Mouse (Mus musculus) forebrain, embryonic 11.5 days (tissue): ENCODE measurements around the gene Atxn7. TPM values are rescaled to one million over a fixed set of nuclear protein-coding genes. Genes with fewer than 3 reads are reported as not detected.
A peak's percentile ranks its signal among the peaks of the same experiment; 100 is the strongest.

Source experiments
- ATAC-seq: fragments of 200-750 bp; cut with Nextera tagmentation; replicated peaks from 2 replicates; pipeline ENCODE4 v1.8.0; 2017; ENCODE audit warnings: moderate TSS enrichment; ENCODE audit not compliant: low FRiP score
- DNase-seq: peaks from one replicate; pipeline ENCODE4 v3.0.0-alpha.2; 2017; ENCODE audit warnings: low spot score
- H3K27ac ChIP-seq: fragments of 300-500 bp; sonication (generic); 2 replicates; pipeline ENCODE4 v1.5.1; 2014; ENCODE audit warnings: low read depth, low read length
- H3K27me3 ChIP-seq: fragments of 300-500 bp; sonication (generic); 2 replicates; pipeline ENCODE4 v1.6.1; 2014; ENCODE audit warnings: mild to moderate bottlenecking, low read length, mixed read lengths; ENCODE audit not compliant: control insufficient read depth, insufficient read depth
- H3K36me3 ChIP-seq: fragments of 300-500 bp; sonication (generic); 2 replicates; pipeline ENCODE4 v1.6.1; 2014; ENCODE audit warnings: mild to moderate bottlenecking, low read length, moderate library complexity, mixed read lengths; ENCODE audit not compliant: control insufficient read depth, insufficient read depth
- H3K4me1 ChIP-seq: fragments of 300-500 bp; sonication (generic); replicated peaks from 2 replicates; pipeline ENCODE4 v1.6.1; 2014; ENCODE audit warnings: low read length, mixed read lengths; ENCODE audit not compliant: control insufficient read depth, insufficient read depth
- H3K4me2 ChIP-seq: fragments of 300-500 bp; sonication (generic); 2 replicates; pipeline ENCODE4 v1.6.1; 2014; ENCODE audit warnings: low read depth, mild to moderate bottlenecking, low read length, moderate library complexity, mixed read lengths; ENCODE audit not compliant: severe bottlenecking
- H3K4me3 ChIP-seq: fragments of 300-500 bp; sonication (generic); 2 replicates; pipeline ENCODE4 v1.5.1; 2014; ENCODE audit warnings: low read depth, low read length
- H3K9ac ChIP-seq: fragments of 300-500 bp; sonication (generic); 2 replicates; pipeline ENCODE4 v1.6.1; 2014; ENCODE audit warnings: low read length
- H3K9me3 ChIP-seq: fragments of 300-500 bp; sonication (generic); 2 replicates; pipeline ENCODE4 v1.6.1; 2016; ENCODE audit warnings: low read length, mixed read lengths; ENCODE audit not compliant: control insufficient read depth
- WGBS: fragments of 180-500 bp; shearing (Covaris S2); extraction: QIAGEN DNeasy Blood & Tissue Kit; methylation state at CpG from one replicate; pipeline ENCODE4 v1.1.7; 2014; 5-methylcytosine and 5-hydroxymethylcytosine counted together
- polyA plus RNA-seq: library from polyadenylated mRNA; unstranded; fragments of >200 nt; fragmentation: Nextera tagmentation; extraction: Ambion mirVana; gene quantifications from 2 replicates; pipeline ENCODE4 v1.2.1, GENCODE M21; 2014

Gene Atxn7
- polyA plus RNA-seq, 1 experiment from 2014 or later = 10.4 TPM

GRCm38 (mm10) chr14:14104213-14104929 lies 143.1 kb downstream of the Atxn7 start:
- ATAC-seq = no peak

GRCm38 (mm10) chr14:14104930-14105318 lies 143.7 kb downstream of the Atxn7 start:
- Histone ChIP-seq H3K9ac (no peak overlapping the region), H3K4me1 (no peaks in the 10 kb centered on the region), H3K27me3 (no peaks in the 10 kb centered on the region), H3K4me2 (no peak overlapping the region), H3K4me3 (no peak overlapping the region), H3K36me3 (no peaks in the 10 kb centered on the region; the same call in 1 of the 2 replicates), H3K27ac (no peak overlapping the region), H3K9me3 (no peaks in the 10 kb centered on the region)
- no peak for DNase-seq
- WGBS = 75% methylated on average over 2 of the region's 2 CpGs
- ATAC-seq = no peak

More at GRCm38 (mm10) chr14:14104213-14104929, 143.1 kb downstream of the Atxn7 start:
- Histone ChIP-seq H3K36me3 (no peaks in the 10 kb centered on the region; the same call in 1 of the 2 replicates), H3K27ac (no peak overlapping the region), H3K4me3 (no peak overlapping the region), H3K4me1 (no peaks in the 10 kb centered on the region), H3K4me2 (no peak overlapping the region), H3K27me3 (no peaks in the 10 kb centered on the region), H3K9me3 (no peaks in the 10 kb centered on the region), H3K9ac (no peak overlapping the region)
- 80% methylated on average over 13 of the region's 13 CpGs for WGBS
- DNase-seq = no peak

GRCm38 (mm10) chr14:14110710-14111109 lies 149.5 kb downstream of the Atxn7 start:
- Histone ChIP-seq H3K9ac (no peak overlapping the region), H3K27ac (no peak overlapping the region), H3K27me3 (no peaks in the 10 kb centered on the region), H3K36me3 (peaks cover 3% of the 10 kb centered on the region; the same call in 1 of the 2 replicates), H3K4me3 (no peak overlapping the region), H3K4me2 (no peak overlapping the region), H3K9me3 (no peaks in the 10 kb centered on the region), H3K4me1 (no peaks in the 10 kb centered on the region)
- ATAC-seq (no peak), DNase-seq (no peak)
- WGBS = 83% methylated on average over 4 of the region's 4 CpGs

- Histone ChIP-seq H3K4me1 (no peaks in the 10 kb centered on the region), H3K36me3 (peaks cover 4% of the 10 kb centered on the region; the same call in 1 of the 2 replicates), H3K9ac (peak within 1 kb of the TSS; percentile 90), H3K4me3 (peak within 1 kb of the TSS; percentile 89), H3K4me2 (peak within 1 kb of the TSS; percentile 80), H3K27ac (peak within 1 kb of the TSS; percentile 41; the same call in 1 of the 2 replicates), H3K27me3 (no peaks in the 10 kb centered on the region), H3K9me3 (no peaks in the 10 kb centered on the region)
- WGBS = 2% methylated on average over 68 of the region's 68 CpGs
- DNase-seq (peak; percentile 93), ATAC-seq (peak; percentile 97)
These were observed 159.2 kb downstream of the Atxn7 start, which contains the start of gene Psmd6 for GRCm38 (mm10) chr14:14120230-14121096. TSS of gene Psmd6 (minus strand) at chr14:14120984.

Other genes starting within 250 kb of the Atxn7 start
- not detected in 2 replicates for gene Gm281, start 47.0 kb upstream of the Atxn7 start, polyA plus RNA-seq
- gene Thoc7, start 412 bp downstream of the Atxn7 start, polyA plus RNA-seq = 241 and 261 TPM in 2 replicates
- 306 and 311 TPM in 2 replicates for gene Psmd6, start 159.5 kb downstream of the Atxn7 start, polyA plus RNA-seq
- gene Olfr720, start 225.4 kb downstream of the Atxn7 start, polyA plus RNA-seq = not detected in 2 replicates